Mouse (Mus musculus): ENCODE results near the gene Gtf2ird2. TPM values are rescaled to one million over a fixed set of nuclear protein-coding genes. Genes with fewer than 3 reads are reported as not detected.

Gene Gtf2ird2
- 23.2 TPM for total RNA-seq (2023)

DNA sequence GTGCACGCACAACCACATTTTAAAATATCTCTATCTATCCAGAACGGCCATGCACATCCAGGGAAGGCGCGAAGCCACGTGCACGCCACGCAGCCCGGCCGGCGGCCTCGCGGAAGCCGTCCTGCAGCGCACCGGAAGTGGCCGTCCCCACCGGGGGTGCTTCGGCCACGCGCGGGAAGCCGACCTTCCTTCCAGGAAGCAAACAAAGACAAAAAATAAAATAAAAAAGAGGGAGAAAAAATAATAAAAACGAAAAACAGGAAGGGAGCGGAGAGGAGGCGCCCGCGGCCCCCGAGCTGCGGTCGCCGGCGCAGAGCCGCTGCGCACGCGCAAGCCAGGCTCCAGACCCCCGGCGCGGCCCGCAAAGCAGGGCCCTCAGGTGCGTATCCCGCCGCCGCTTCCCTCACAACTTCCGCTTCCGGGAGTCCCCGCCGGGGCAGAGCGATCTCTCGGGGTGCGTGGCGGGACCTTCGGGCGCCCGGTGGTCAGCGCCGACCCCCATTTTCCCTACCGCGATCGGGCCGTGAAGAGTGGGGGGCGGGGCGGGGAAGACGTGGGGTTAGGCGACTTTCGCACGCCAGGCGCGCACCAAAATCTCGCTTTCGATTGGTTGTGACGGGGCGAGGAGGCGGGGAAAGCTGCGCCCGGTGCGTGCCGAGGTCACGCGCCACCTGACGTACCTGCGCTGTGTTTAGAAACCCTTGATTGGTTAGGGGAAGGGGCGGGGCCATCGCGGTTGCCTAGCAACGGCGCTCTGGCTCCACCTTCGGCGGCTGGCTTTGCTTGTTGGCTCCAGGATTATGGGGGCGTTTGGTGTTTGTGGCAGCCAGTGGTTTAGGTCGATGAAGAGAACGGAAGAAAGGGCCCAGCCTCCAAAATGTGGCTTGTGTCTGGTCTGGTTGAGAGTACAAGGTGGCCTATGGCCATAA is at the start of gene Gtf2ird2:
Gene Gtf2ird2 (plus strand): TSS at position 140 of the 929 bp plus-strand sequence.

GRCm38 (mm10) chr5:134176169-134176881 is 7.5 kb upstream of the Gtf2ird2 start, which contains the start of gene Rcc1l:
Gene Rcc1l (minus strand): TSS chr5:134176774.

GRCm38 (mm10) chr5:134229391-134229790 is 45.6 kb downstream of the Gtf2ird2 start, which contains the start of gene Ncf1:
Gene Ncf1 (minus strand): TSS chr5:134229625.

Other genes starting within 250 kb of the Gtf2ird2 start
- gene Castor2, start 84.3 kb upstream of the Gtf2ird2 start, total RNA-seq (2023) = 10.5 TPM
- 30.6 TPM for gene Rcc1l, start 7.2 kb upstream of the Gtf2ird2 start, total RNA-seq (2023)
- gene Ncf1, start 45.6 kb downstream of the Gtf2ird2 start, total RNA-seq (2023) = 38.6 TPM
- 241 TPM for gene Gtf2i, start 130.7 kb downstream of the Gtf2ird2 start, total RNA-seq (2023)

Data from CD8-positive naive resting alpha-beta T cell, adult 57 days (primary cell).